Mouse (Mus musculus): ENCODE data around the gene Angel1. TPM values are rescaled to one million over a fixed set of nuclear protein-coding genes. Genes with fewer than 3 reads are reported as not detected.

Angel1 gene
- polyA plus RNA-seq, 1 experiment from 2014 or later, result 5.6 TPM

DNA sequence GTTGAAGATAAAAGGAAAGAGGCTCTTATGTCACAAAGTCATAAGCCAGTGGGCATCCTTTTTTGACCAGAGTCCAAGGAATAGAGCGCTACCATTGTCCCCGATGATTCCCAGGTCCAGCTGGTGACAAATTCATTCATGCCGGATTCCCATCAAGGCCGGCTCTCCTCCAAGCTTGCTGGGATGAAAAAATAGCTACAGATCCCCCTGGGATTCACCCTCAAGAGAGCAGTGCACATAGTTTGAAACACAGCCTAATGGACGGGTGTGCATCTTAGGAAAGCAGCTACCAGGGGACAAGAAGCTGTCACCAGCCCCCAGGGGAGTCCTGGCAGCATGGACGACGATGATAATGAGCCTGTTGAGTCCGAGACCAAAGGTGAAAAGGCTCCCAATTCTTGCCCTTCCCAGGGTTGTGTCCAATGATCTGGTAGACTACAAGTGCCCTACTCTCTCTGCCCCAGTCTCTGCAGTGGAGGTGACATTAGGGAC, 8.1 kb upstream of the Angel1 start, which contains the start of gene Lrrc74a:
Lrrc74a (plus strand) TSS at position 51 of the 492 bp plus-strand sequence.
- no peaks in the 10 kb centered on the region for H3K9me3 ChIP-seq
- no peaks in the 10 kb centered on the region for H3K36me3 ChIP-seq
- no peak within 1 kb of the TSS for H3K4me3 ChIP-seq (replicated peaks)
- WGBS, result 88% methylated on average over 8 of the region's 8 CpGs
- no peak for ATAC-seq
- H3K9ac ChIP-seq, result no peak within 1 kb of the TSS
- H3K27me3 ChIP-seq (replicated peaks), result no peaks in the 10 kb centered on the region
- no peak within 1 kb of the TSS for H3K4me2 ChIP-seq (replicated peaks)
- H3K4me1 ChIP-seq (replicated peaks), result no peaks in the 10 kb centered on the region
- no peak within 1 kb of the TSS for H3K27ac ChIP-seq

DNA sequence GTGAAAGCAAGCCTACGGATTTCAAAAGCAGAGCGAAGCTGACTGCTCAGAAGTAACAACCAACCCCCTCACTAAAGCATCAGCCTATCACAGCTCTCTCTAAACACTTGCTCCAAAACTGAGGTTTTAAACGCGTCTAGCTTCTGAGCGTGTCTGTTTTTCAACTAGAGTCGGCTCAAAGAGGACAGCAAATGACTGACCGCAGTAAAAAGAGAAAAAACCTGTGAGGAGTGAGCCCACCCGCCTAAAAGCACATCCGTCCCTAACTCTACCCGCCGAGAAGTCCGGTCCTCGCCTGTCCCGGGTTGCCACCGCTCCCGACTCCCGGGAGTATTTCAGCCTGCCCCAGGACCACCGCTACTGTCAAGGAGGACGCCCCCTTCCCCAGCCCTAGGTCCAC, 554 bp downstream of the Angel1 start:
- WGBS, result under 1% methylated on average over 19 of the region's 19 CpGs
- H3K9me3 ChIP-seq, result no peaks in the 10 kb centered on the region
- ATAC-seq, result peak; percentile 18
- H3K27ac ChIP-seq, result 0 out of 2 replicates have a peak overlapping the region, but pooled peaks have one; percentile 18
- H3K4me1 ChIP-seq (replicated peaks), result no peaks in the 10 kb centered on the region
- H3K9ac ChIP-seq, result peak overlapping the region; percentile 59
- peak overlapping the region; percentile 57 for H3K4me3 ChIP-seq (replicated peaks)
- peak overlapping the region; percentile 98 for H3K4me2 ChIP-seq (replicated peaks)
- H3K36me3 ChIP-seq, result no peaks in the 10 kb centered on the region
- H3K27me3 ChIP-seq (replicated peaks), result no peaks in the 10 kb centered on the region

DNA sequence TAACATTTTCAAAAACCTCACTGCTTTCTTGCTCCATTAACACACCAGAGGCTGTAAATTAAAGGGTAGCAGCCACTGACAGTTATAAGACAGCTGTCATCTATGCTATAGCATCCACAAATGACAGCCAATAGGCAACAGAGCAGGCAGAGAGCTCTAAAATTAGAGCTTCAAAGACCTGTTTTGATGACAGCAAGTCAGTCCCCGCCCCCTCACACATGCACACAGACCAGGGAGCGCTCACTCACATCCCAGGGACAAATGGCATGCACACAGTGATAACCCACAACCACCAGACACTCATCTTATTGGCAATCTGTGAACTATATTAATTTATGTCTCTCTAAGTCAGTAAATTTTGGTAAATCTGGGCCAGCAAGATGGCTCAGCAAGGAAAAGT, 2.0 kb downstream of the Angel1 start:
- no peak overlapping the region for H3K9ac ChIP-seq
- no peak overlapping the region for H3K4me3 ChIP-seq (replicated peaks)
- 84% methylated on average over 2 of the region's 2 CpGs for whole genome bisulfite sequencing
- H3K4me1 ChIP-seq (replicated peaks), result no peaks in the 10 kb centered on the region
- H3K36me3 ChIP-seq, result no peaks in the 10 kb centered on the region
- ATAC-seq, result no peak
- H3K27ac ChIP-seq, result no peak overlapping the region
- no peaks in the 10 kb centered on the region for H3K27me3 ChIP-seq (replicated peaks)
- H3K4me2 ChIP-seq (replicated peaks), result no peak overlapping the region
- H3K9me3 ChIP-seq, result no peaks in the 10 kb centered on the region

DNA sequence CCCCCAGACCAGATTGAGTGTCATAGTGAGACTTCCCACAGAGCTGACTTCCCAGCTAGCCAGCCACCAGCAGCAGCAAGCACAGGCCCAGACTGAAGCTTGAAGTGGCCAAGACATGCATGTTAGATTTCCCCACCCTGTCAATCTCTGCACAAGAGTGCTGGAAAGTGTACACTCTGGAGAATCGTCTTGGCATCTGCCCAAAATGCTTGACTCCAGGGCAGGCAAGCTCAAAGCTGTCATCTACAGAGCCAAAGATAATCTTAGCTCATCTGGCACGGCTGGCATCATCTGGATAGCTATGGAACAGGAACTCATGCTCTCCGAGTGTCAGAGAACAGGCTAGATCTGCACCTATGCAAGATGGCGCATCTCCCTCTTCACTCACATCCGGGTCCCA, 4.8 kb downstream of the Angel1 start:
- H3K27ac ChIP-seq, result no peak overlapping the region
- H3K4me1 ChIP-seq (replicated peaks), result no peaks in the 10 kb centered on the region
- no peaks in the 10 kb centered on the region for H3K9me3 ChIP-seq
- H3K9ac ChIP-seq, result no peak overlapping the region
- no peak overlapping the region for H3K4me3 ChIP-seq (replicated peaks)
- WGBS, result 79% methylated on average over 5 of the region's 5 CpGs
- ATAC-seq, result no peak
- no peaks in the 10 kb centered on the region for H3K36me3 ChIP-seq
- no peaks in the 10 kb centered on the region for H3K27me3 ChIP-seq (replicated peaks)
- H3K4me2 ChIP-seq (replicated peaks), result no peak overlapping the region

DNA sequence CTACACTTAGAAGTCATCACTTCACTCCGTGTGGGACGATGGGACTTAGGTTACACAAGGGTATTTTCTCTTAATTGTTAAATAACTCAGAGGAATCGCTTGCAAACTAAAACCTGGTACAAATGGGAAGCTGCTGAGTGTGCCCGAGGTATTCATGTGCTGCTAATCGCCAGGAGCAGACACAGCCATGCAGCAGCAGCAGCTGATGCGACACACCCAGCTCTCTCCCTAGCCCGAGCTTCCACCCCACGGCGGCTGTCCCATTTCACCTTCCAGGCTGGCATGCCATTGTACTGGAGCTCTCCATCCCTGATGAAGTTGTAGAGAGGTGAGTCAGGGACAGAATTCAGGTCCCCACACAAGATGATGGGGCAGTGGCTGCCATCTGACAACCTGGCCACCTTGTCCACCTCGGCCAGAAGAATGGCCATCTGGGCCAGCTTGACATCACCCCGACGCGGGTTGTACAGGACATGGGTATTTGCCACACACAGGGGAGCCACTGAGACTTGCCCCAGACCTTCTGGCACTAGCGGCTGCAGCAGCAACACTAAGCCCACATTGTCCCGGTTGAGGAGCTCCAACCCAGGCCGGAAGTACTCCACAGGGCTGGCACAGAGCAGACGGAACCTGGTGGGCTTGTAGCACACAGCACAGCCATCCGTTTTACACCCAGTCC, 6.2 kb downstream of the Angel1 start:
- WGBS, result 86% methylated on average over 18 of the region's 18 CpGs
- ATAC-seq, result no peak
- H3K4me2 ChIP-seq (replicated peaks), result no peak overlapping the region
- H3K36me3 ChIP-seq, result no peaks in the 10 kb centered on the region
- H3K27ac ChIP-seq, result no peak overlapping the region
- H3K9ac ChIP-seq, result no peak overlapping the region
- H3K4me1 ChIP-seq (replicated peaks), result no peaks in the 10 kb centered on the region
- H3K4me3 ChIP-seq (replicated peaks), result no peak overlapping the region
- no peaks in the 10 kb centered on the region for H3K9me3 ChIP-seq
- no peaks in the 10 kb centered on the region for H3K27me3 ChIP-seq (replicated peaks)

DNA sequence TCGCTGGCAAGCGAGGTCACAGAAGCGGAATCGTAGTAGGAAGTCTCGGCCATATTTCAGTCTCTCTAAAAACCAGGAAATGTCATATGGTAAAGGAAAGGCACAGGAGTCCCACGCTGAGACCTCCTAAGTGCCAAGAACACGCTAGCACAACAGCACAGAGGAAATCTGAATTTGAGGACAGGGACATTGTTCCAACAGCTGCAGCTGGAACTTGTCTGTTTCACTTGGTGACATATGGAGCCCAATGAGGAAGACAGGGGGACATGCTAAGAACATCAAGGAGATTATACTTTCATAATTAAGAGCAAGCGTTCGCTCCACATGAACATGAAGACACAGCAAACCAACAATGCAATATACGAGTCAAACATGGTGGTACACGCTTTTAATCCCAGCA, 9.3 kb downstream of the Angel1 start:
- 89% methylated on average over 11 of the region's 11 CpGs for WGBS
- H3K27me3 ChIP-seq (replicated peaks), result no peaks in the 10 kb centered on the region
- ATAC-seq, result no peak
- H3K36me3 ChIP-seq, result no peaks in the 10 kb centered on the region
- H3K4me3 ChIP-seq (replicated peaks), result no peak overlapping the region
- H3K4me1 ChIP-seq (replicated peaks), result no peaks in the 10 kb centered on the region
- H3K9ac ChIP-seq, result no peak overlapping the region
- H3K27ac ChIP-seq, result no peak overlapping the region
- H3K9me3 ChIP-seq, result no peaks in the 10 kb centered on the region
- no peak overlapping the region for H3K4me2 ChIP-seq (replicated peaks)

DNA sequence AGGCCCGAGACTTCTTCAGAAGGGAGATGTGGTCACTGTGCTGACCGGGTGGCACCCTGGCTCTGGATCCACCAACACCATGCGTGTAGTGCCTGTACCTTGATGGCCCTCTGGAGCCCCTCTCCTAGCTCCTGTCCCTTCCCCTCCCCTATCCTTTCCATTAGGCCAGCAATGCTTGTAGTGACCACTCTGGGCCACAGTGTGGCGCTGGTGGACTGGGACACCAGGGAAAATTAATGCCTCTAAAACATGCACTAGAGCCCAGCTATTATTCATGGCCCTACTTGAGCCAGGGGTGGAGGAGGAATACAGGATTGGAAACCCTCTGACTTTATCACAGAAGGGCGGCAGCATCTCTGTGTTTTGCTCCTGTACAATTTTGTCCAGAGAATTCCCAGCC, 10.9 kb downstream of the Angel1 start:
- ATAC-seq, result no peak
- Histone ChIP-seq H3K4me2 (replicated peaks) (no peak overlapping the region), H3K27ac (no peak overlapping the region), H3K4me1 (replicated peaks) (no peaks in the 10 kb centered on the region), H3K4me3 (replicated peaks) (no peak overlapping the region), H3K36me3 (no peaks in the 10 kb centered on the region), H3K9ac (no peak overlapping the region), H3K9me3 (no peaks in the 10 kb centered on the region), H3K27me3 (replicated peaks) (no peaks in the 10 kb centered on the region)
- WGBS, result 60% methylated on average over 5 of the region's 5 CpGs

DNA sequence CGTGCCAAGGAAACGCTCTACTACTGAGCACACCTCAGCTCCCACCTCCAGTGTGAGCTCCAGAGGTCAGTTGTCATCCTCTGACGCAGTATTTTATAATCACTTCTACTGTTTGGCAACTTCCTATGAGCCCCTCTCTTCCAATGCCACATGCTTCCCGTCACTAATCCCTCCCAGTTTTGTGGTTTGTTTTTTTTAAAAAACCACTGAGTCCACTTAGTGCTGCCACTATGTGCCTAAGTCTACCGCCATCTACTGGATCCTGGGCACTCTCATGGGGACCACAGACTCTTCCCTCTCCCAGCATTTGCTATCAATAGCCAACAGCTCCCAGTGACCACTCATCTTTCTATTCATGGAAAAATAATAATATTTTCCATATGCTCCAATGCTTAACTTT, 12.2 kb downstream of the Angel1 start:
- Histone ChIP-seq H3K9me3 (no peaks in the 10 kb centered on the region), H3K27me3 (replicated peaks) (no peaks in the 10 kb centered on the region), H3K9ac (no peak overlapping the region), H3K36me3 (no peaks in the 10 kb centered on the region), H3K4me3 (replicated peaks) (no peak overlapping the region), H3K27ac (no peak overlapping the region), H3K4me1 (replicated peaks) (no peaks in the 10 kb centered on the region), H3K4me2 (replicated peaks) (no peak overlapping the region)
- ATAC-seq, result no peak
- 68% methylated on average over 5 of the region's 5 CpGs for WGBS

DNA sequence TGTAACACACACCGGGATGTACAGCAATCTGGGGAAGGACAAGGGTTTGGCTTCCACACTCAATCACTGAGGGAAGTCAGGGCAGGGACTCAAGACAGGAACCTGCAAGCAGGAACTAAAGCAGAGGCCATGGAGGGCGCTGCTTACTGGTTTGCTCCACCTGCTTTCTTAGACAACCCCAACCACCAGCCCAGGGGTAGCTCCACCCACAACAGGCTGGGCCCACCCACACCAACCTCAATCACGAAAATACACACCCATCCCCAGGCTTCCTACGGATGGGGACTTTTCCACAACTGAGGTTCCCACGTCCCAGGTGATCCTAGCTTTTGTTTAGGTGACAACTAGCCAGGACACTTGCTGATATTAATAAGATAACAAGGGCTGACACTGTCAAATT, 20.4 kb downstream of the Angel1 start:
- H3K27ac ChIP-seq, result no peak overlapping the region
- no peak overlapping the region for H3K4me2 ChIP-seq (replicated peaks)
- H3K36me3 ChIP-seq, result no peaks in the 10 kb centered on the region
- no peak overlapping the region for H3K9ac ChIP-seq
- no peaks in the 10 kb centered on the region for H3K27me3 ChIP-seq (replicated peaks)
- 83% methylated on average over 5 of the region's 5 CpGs for WGBS
- H3K9me3 ChIP-seq, result no peaks in the 10 kb centered on the region
- no peak for ATAC-seq
- no peak overlapping the region for H3K4me3 ChIP-seq (replicated peaks)
- H3K4me1 ChIP-seq (replicated peaks), result no peaks in the 10 kb centered on the region

DNA sequence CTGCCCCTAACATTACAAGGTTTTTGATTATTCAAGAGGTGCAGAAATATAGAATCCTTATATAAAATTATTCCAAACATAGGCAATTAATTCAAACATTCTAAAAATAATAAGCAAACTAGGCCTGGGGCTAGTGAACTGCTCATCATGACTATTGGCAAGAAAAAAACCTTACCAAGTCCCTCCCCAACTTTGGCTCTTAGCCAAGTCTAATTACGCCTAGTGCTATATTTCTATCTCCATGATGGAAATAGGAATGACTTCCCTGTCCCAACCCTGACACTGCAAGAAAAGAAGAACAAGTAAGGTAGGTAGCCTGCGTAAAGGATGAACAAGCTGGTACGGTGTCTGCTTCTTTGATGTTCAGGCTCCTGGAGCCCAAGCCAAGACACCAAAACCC, 23.6 kb downstream of the Angel1 start:
- Histone ChIP-seq H3K9me3 (no peaks in the 10 kb centered on the region), H3K36me3 (no peaks in the 10 kb centered on the region), H3K27ac (no peak overlapping the region), H3K4me3 (replicated peaks) (no peak overlapping the region), H3K4me2 (replicated peaks) (no peak overlapping the region), H3K27me3 (replicated peaks) (no peaks in the 10 kb centered on the region), H3K4me1 (replicated peaks) (peaks cover 3% of the 10 kb centered on the region; the same call in 1 of the 2 replicates), H3K9ac (no peak overlapping the region)
- 91% methylated on average over 3 of the region's 3 CpGs for WGBS
- no peak for ATAC-seq

DNA sequence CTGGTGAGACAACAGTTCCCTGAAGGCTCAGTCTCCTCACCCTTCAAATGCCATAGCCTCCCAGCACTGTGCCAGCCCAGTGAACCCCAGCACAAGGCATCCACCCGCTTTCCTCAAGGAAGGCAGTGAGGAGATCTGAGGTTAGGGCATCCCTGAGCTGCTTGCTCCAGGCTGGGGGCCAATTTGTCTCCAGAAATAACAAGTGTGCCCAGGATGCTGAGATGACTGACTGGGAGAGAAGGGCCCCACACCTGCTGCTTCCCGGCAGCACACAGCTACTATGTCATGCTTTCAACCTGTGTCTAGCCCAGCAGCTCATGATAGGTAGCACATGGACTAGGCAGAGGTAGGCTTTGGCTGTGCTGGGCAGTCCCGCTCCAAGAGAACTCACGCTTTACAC, 24.8 kb downstream of the Angel1 start:
- Histone ChIP-seq H3K9ac (no peak overlapping the region), H3K4me1 (replicated peaks) (peaks cover 3% of the 10 kb centered on the region; the same call in 1 of the 2 replicates), H3K4me2 (replicated peaks) (no peak overlapping the region), H3K9me3 (no peaks in the 10 kb centered on the region), H3K27me3 (replicated peaks) (no peaks in the 10 kb centered on the region), H3K27ac (no peak overlapping the region), H3K4me3 (replicated peaks) (no peak overlapping the region), H3K36me3 (no peaks in the 10 kb centered on the region)
- 88% methylated on average over 4 of the region's 4 CpGs for WGBS
- no peak for ATAC-seq

DNA sequence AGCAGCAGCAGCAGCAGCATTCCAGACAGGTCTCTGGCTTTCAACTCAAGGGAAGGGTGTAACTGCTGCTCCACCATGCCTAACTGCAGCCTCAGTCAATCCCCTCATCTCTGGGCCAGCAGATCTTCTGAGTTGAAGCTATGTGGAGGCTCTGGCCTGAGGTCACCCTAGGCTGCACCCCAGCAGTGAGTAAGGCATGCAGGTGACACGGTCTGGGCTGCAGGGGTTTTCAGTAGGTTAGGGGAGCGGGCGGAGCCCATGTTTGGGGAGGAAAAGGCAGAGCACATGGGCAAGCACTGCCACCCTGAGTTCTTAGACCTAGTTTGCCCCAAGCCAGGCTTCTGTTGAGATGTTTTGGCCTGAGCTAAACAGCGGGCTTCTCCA, 25.3 kb downstream of the Angel1 start:
- Histone ChIP-seq H3K27me3 (replicated peaks) (no peaks in the 10 kb centered on the region), H3K9ac (no peak overlapping the region), H3K4me2 (replicated peaks) (no peak overlapping the region), H3K4me1 (replicated peaks) (peaks cover 3% of the 10 kb centered on the region; the same call in 1 of the 2 replicates), H3K9me3 (no peaks in the 10 kb centered on the region), H3K27ac (no peak overlapping the region), H3K4me3 (replicated peaks) (no peak overlapping the region), H3K36me3 (no peaks in the 10 kb centered on the region)
- WGBS, result 69% methylated on average over 4 of the region's 4 CpGs
- no peak for ATAC-seq
